Mouse (Mus musculus): Measurements from ENCODE around the gene Kxd1. TPM values are rescaled to one million over a fixed set of nuclear protein-coding genes. Genes with fewer than 3 reads are reported as not detected.
"Not testable (repeated sequence)": the region's sequence is repeated elsewhere in the genome, so short reads cannot be mapped to it uniquely, and the experiment has no call there.

Gene Kxd1
- polyA plus RNA-seq, 1 experiment from 2014 or later: 50.5 TPM

GRCm38 (mm10) chr8:70528182-70528797, 534 bp upstream of the Kxd1 start:
- no peak for ATAC-seq (ENCODE audit: low FRiP score)
- H3K27me3 ChIP-seq: no peaks in the 10 kb centered on the region
- H3K27ac ChIP-seq: peak overlapping the region; percentile 91
- H3K9me3 ChIP-seq: no peaks in the 10 kb centered on the region
- H3K36me3 ChIP-seq: peaks cover 37% of the 10 kb centered on the region
- 37% methylated on average over 13 of the region's 13 CpGs for WGBS
- H3K4me3 ChIP-seq: peak overlapping the region; percentile 77
- H3K4me1 ChIP-seq (replicated peaks): peaks cover 38% of the 10 kb centered on the region
- peak overlapping the region; percentile 78 for H3K4me2 ChIP-seq
- H3K9ac ChIP-seq: peak overlapping the region; percentile 92

- peaks cover 26% of the 10 kb centered on the region for H3K36me3 ChIP-seq
- H3K4me3 ChIP-seq: peak overlapping the region; percentile 77
- peak overlapping the region; percentile 78 for H3K4me2 ChIP-seq
- H3K9me3 ChIP-seq: no peaks in the 10 kb centered on the region
- H3K4me1 ChIP-seq (replicated peaks): peaks cover 44% of the 10 kb centered on the region
- WGBS: 4% methylated on average over 8 of the region's 8 CpGs
- H3K9ac ChIP-seq: peak overlapping the region; percentile 92
- no peak for ATAC-seq (ENCODE audit: low FRiP score)
- H3K27me3 ChIP-seq: no peaks in the 10 kb centered on the region
- H3K27ac ChIP-seq: peak overlapping the region; percentile 91
These were observed 645 bp downstream of the Kxd1 start for GRCm38 (mm10) chr8:70527111-70527511.

GRCm38 (mm10) chr8:70522592-70523403, 5.0 kb downstream of the Kxd1 start:
- H3K4me3 ChIP-seq: peak overlapping the region; percentile 81
- H3K27ac ChIP-seq: peak overlapping the region; percentile 86
- H3K9ac ChIP-seq: peak overlapping the region; percentile 88
- under 1% methylated on average over 51 of the region's 51 CpGs for WGBS
- H3K4me2 ChIP-seq: peak overlapping the region; percentile 80
- H3K36me3 ChIP-seq: peaks cover 19% of the 10 kb centered on the region
- ATAC-seq (ENCODE audit: low FRiP score): peak; percentile 88
- no peaks in the 10 kb centered on the region for H3K27me3 ChIP-seq
- H3K4me1 ChIP-seq (replicated peaks): peaks cover 25% of the 10 kb centered on the region
- H3K9me3 ChIP-seq: no peaks in the 10 kb centered on the region

GRCm38 (mm10) chr8:70519606-70520005, 8.2 kb downstream of the Kxd1 start:
- 81% methylated on average over 2 of the region's 2 CpGs for WGBS
- Histone ChIP-seq H3K4me2 (no peak overlapping the region), H3K9me3 (no peaks in the 10 kb centered on the region), H3K4me3 (no peak overlapping the region), H3K9ac (no peak overlapping the region), H3K36me3 (peaks cover 37% of the 10 kb centered on the region), H3K27ac (no peak overlapping the region), H3K27me3 (no peaks in the 10 kb centered on the region), H3K4me1 (replicated peaks) (peaks cover 15% of the 10 kb centered on the region)
- ATAC-seq (ENCODE audit: low FRiP score): no peak

DNA sequence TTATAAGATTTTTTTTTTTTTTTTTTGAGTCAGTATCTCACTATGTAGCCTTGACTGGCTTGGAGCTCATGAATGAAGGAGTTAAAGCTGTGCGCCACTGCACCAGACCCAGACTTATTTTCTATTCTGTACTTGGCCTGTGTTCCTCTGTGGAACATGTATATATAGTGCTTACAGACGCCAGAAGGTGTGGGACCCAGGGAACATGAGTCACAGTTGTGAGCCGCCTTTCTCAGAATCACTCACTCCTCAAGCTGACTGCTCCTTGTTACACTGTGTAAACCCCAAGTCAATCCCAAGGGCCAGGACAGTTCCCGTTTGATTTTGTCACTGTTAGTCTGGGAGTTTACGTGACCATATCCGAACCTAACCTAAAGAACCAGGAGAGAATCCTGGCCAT, 8.7 kb downstream of the Kxd1 start:
- Histone ChIP-seq H3K4me3 (no peak overlapping the region), H3K36me3 (peaks cover 43% of the 10 kb centered on the region), H3K9ac (no peak overlapping the region), H3K9me3 (no peaks in the 10 kb centered on the region), H3K4me2 (no peak overlapping the region), H3K4me1 (replicated peaks) (peaks cover 15% of the 10 kb centered on the region), H3K27ac (no peak overlapping the region), H3K27me3 (no peaks in the 10 kb centered on the region)
- ATAC-seq (ENCODE audit: low FRiP score): no peak
- WGBS: 94% methylated on average over 6 of the region's 6 CpGs

DNA sequence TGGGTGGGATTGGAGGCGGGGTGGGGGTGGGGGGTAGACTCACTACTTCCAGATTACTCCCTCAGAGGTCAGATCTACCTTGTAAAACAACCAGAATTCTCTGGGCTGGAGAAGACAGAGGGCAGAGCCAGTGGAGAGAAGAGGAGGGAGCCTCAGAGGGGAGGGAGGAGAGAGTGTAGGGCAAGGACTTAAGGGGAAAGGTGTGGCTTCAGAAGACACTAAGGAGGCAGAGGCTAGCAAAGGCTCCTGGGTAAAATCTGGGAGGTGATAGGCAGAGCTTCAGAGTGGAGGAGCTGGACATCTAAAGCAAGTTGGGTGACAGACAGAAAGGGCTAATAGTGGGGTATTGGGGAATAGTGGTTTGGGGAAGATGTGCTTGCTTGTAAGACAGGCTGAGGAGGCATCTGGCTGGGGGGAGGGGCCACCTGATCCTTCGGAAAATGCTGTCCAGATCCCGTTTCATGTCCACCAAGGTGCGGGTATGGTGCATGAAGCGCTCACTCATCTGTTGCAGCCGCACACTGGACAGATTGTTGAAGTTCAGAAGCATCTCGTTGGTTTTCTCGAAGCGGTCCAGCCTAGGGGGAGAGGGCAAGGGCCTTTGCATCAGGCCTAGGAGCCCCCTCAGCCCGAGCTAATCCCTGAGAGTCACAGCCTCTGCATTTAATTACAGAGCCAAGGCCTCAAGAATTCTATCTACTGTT, 9.7 kb downstream of the Kxd1 start:
- H3K4me3 ChIP-seq: no peak overlapping the region
- no peak overlapping the region for H3K9ac ChIP-seq
- peaks cover 50% of the 10 kb centered on the region for H3K36me3 ChIP-seq
- WGBS: 70% methylated on average over 10 of the region's 10 CpGs
- no peak overlapping the region for H3K27ac ChIP-seq
- peaks cover 12% of the 10 kb centered on the region for H3K4me1 ChIP-seq (replicated peaks)
- H3K4me2 ChIP-seq: no peak overlapping the region
- no peak for ATAC-seq (ENCODE audit: low FRiP score)
- no peaks in the 10 kb centered on the region for H3K27me3 ChIP-seq
- H3K9me3 ChIP-seq: no peaks in the 10 kb centered on the region

- H3K27ac ChIP-seq: no peak overlapping the region
- peak overlapping the region; percentile 24; the same call in 1 of the 2 replicates for H3K9ac ChIP-seq
- no peaks in the 10 kb centered on the region for H3K27me3 ChIP-seq
- H3K4me2 ChIP-seq: no peak overlapping the region
- H3K36me3 ChIP-seq: peaks cover 49% of the 10 kb centered on the region
- ATAC-seq (ENCODE audit: low FRiP score): no peak
- H3K4me3 ChIP-seq: no peak overlapping the region
- 75% methylated on average over 2 of the region's 2 CpGs for WGBS
- no peaks in the 10 kb centered on the region for H3K9me3 ChIP-seq
- H3K4me1 ChIP-seq (replicated peaks): peaks cover 25% of the 10 kb centered on the region
These were observed 14.3 kb downstream of the Kxd1 start for GRCm38 (mm10) chr8:70513441-70513840.

GRCm38 (mm10) chr8:70512253-70512903, 15.4 kb downstream of the Kxd1 start:
- no peaks in the 10 kb centered on the region for H3K9me3 ChIP-seq
- 97% methylated on average over 11 of the region's 11 CpGs for WGBS
- no peak overlapping the region for H3K4me2 ChIP-seq
- ATAC-seq (ENCODE audit: low FRiP score): no peak
- no peak overlapping the region for H3K9ac ChIP-seq
- H3K4me3 ChIP-seq: no peak overlapping the region
- peaks cover 26% of the 10 kb centered on the region for H3K4me1 ChIP-seq (replicated peaks)
- H3K27ac ChIP-seq: no peak overlapping the region
- no peaks in the 10 kb centered on the region for H3K27me3 ChIP-seq
- peaks cover 47% of the 10 kb centered on the region for H3K36me3 ChIP-seq

DNA sequence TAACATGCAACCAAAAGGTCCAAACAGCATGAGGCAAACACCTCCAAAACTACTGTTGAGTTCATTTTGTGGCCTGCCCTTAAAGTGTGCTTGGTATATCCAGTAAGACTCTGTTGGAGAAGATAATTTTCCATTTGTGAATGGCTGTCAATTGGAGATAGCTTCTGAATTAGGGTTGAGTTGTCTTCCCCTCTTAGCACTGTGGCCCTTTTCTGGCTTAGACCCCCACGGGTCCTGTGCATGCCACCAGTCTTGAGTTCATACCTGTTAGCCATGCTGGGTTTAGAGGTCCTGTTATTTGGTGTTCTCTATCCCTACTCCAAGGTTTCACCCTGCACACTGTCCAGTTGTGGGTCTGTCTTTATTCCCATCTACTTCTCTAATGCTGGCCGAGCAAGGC, 16.0 kb downstream of the Kxd1 start:
- Histone ChIP-seq H3K27ac (no peak overlapping the region), H3K4me3 (no peak overlapping the region), H3K9ac (no peak overlapping the region), H3K4me2 (no peak overlapping the region; the same call in 1 of the 2 replicates), H3K4me1 (replicated peaks) (peaks cover 30% of the 10 kb centered on the region), H3K27me3 (no peaks in the 10 kb centered on the region), H3K36me3 (peaks cover 51% of the 10 kb centered on the region), H3K9me3 (no peaks in the 10 kb centered on the region)
- ATAC-seq (ENCODE audit: low FRiP score): no peak
- WGBS: 98% methylated on average over 2 of the region's 2 CpGs

- Histone ChIP-seq H3K4me3 (peak overlapping the region; percentile 96), H3K9ac (peak overlapping the region; percentile 96), H3K27ac (peak overlapping the region; percentile 98), H3K4me2 (peak overlapping the region; percentile 96), H3K4me1 (replicated peaks) (peaks cover 31% of the 10 kb centered on the region), H3K36me3 (peaks cover 45% of the 10 kb centered on the region)
- 88% methylated on average over 6 of the region's 6 CpGs for WGBS
- ATAC-seq (ENCODE audit: low FRiP score); H3K27me3 ChIP-seq; H3K9me3 ChIP-seq: not testable (repeated sequence)
These were observed 16.6 kb downstream of the Kxd1 start for GRCm38 (mm10) chr8:70511174-70511573.

DNA sequence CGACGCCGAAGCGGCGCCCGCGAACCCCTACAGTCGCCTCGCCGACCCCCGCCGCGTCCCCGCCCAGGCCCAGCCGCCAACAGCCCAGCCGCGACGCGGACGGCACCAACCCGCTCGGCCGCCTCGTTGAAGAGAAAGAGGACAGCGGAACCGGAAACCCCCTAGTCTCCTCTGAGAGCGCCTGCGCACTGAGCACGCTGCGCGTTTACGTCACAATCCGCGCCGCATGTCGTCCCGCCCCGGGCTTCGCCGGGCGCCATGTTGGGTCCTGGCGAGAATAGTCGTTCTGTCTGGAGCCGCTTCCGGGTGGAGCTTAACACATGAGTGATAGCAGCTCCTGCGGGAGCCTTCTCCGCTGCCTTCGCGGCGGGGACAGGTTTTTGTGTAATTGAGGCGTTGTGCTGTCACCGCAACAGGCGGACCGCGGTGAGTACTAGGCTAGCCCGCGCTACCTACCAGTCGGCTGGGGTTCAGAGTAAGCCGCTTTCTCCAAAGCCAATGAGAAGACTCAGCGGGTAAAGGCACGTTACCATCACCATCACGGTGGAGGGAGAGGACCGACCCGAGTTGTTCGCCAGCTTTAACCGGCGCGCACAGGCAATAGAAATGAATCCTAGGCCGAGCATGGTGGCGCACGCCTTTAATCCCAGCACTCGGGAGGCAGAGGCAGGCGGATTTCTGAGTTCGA, 17.4 kb downstream of the Kxd1 start, which contains the start of gene Uba52:
Uba52 (minus strand) TSS at position 574 of the 688 bp plus-strand sequence.
- Histone ChIP-seq H3K9ac (peak within 1 kb of the TSS; percentile 96), H3K4me2 (peak within 1 kb of the TSS; percentile 96), H3K27ac (peak within 1 kb of the TSS; percentile 98), H3K27me3 (no peaks in the 10 kb centered on the region), H3K36me3 (peaks cover 43% of the 10 kb centered on the region), H3K4me3 (peak within 1 kb of the TSS; percentile 96), H3K9me3 (no peaks in the 10 kb centered on the region), H3K4me1 (replicated peaks) (peaks cover 38% of the 10 kb centered on the region)
- 2% methylated on average over 74 of the region's 74 CpGs for WGBS
- peak; percentile 84 for ATAC-seq (ENCODE audit: low FRiP score)
